Mouse (Mus musculus): Measurements from ENCODE around the gene Rars2. TPM values are rescaled to one million over a fixed set of nuclear protein-coding genes. Genes with fewer than 3 reads are reported as not detected.

Gene Rars2
- total RNA-seq, 1 experiment from 2014 or later, result 39.6 TPM

DNA sequence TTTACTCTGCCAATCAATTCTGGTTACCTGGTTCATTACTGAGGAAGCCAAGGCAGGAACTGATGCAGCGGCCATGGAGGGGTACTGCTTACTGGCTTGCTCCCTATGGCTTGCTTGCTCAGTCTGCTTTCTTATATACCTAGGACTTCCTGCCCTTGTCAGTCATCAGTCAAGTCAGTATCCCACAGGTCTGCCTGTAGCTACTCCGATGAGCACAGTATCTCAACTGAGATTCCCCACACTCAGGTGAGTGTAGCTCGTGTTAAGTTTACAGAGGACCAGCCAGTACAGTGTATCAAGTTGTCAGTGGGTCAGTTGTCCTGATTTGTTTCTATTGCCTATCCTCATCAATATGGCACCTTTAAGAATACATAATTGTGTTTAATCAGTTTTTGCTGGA lies 26.0 kb downstream of the Rars2 start:
- no peak for DNase-seq

DNA sequence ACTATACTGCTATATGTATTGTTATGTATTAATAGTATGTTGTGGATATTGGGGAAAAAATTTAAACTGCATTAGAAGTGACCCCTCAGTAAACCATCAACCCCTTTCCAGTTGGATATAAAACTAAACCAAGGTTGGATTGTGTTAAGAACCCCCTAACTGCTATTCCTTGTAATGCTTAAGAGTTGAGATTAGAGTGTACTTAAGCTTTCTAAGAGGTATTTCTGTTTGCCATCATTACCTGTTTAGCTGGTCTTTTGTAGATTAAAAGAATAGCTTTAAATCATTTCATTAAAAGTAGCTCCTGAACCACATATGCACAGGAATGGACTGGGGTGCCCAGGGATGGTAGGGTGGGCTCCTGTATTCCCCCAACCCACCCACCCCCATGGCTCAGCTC lies 30.0 kb downstream of the Rars2 start:
- no peak for DNase-seq

DNA sequence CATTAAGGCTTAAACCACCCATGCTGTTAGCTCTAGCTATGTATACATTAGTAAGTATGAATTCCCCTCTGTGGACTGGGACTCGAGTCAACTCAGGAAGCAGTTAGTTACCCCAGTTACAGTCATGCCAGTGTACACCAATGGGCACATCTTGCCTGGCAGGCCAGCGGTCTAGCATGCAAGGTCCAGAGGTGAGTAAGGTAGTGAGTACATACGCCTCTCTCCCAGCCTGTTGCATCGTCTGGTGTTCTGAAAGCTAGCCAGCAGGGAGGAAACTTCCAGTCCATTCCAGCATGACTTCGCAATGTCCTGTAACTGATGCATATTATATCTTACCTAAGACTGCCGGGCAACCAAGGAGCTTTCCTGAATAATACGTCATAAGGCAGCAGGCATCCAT lies 38.4 kb downstream of the Rars2 start:
- no peak for DNase-seq

DNA sequence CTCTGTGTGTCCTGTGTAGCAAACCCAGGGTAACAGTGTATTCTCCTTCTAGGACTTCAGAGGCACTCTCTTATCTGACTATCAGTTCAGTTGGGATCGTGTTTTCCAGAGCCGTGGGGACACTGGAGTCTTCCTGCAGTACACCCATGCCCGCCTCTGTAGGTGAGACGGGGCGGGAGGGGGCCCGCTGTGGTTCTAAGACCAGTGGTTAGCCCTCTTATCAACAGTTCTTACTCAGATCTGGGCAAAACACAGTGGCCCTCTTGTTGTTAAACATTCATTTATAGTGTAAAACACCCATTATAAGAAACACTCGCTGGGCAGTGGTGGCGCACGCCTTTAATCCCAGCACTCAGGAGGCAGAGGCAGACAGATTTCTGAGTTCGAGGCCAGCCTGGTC lies 41.3 kb downstream of the Rars2 start:
- DNase-seq, result no peak

DNA sequence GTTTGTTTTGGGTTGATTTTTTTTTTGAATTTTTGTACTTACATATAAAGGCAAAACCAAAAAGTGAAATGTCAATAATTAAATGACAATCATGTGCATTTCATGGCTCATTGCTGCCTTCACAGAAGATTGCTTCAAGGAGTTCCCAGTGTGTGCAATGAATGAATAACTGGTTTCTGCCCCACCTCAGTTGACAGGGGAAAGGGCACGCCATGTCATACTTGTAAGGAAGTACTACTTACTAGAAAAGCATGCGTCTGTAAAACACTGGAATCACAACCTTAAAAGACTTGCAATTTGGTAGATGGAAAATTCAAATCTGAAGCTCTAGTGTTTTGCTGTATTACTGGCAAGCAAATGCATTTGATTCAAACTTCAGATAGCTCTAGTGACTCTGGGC lies 44.3 kb downstream of the Rars2 start:
- DNase-seq, result no peak

DNA sequence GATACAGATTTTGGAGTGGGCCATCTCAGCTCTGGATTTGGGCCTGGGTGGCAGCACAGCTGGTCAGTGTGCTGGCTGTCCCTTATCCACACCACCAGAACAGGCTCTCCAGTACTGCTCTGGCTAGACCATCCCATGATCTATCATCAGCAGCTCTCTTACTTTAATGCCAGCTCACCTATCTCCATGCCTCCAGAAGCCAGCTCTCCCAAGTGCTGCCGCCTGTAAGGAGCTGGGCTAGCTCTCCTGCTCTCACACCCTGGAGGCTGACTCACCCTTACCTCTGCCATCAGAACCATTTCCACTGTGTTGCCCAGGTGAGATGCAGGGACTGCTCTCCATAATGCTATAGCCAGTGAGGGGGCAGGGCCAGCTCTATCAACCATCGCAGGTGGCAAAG lies 46.8 kb downstream of the Rars2 start:
- DNase-seq, result no peak

DNA sequence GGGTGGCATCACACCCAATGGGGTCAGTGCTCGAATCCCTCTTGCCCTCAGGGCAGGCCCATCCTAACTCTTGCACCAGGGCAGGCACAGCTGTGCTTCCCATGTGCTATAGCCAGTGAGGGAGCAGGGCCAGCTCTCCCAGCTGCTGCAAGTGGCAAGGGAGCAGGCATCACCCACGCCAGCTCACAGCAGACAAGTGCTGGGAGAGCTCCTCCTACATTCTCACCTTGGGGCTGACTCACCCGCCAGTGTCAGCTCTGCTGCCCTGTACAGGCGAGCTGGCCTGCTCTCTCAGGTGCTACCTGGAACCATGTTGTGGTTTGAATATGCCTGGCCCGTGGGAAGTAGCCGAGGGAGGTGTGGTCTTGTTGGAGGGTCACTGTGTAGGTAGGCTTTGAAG lies 47.2 kb downstream of the Rars2 start:
- DNase-seq, result no peak

DNA sequence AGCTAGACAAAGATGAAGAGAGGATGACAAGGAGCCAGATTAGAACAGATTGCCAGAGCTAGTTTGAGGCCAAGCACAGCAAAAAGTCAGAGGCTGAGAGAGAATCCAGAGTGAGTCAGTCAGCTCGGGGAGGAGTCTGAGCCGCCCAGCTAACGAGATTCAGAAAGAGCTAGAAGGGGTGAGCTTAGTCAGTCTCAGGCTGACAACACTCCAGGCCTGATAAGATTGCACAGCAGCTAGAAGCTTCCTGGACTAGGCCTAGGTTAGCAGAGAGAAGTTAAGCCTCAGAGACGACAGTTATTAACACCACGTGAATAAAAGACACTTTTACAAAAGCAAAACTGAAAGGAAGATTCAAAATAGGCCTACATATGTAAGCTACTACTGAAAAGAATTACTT lies 53.2 kb downstream of the Rars2 start:
- DNase-seq, result no peak

DNA sequence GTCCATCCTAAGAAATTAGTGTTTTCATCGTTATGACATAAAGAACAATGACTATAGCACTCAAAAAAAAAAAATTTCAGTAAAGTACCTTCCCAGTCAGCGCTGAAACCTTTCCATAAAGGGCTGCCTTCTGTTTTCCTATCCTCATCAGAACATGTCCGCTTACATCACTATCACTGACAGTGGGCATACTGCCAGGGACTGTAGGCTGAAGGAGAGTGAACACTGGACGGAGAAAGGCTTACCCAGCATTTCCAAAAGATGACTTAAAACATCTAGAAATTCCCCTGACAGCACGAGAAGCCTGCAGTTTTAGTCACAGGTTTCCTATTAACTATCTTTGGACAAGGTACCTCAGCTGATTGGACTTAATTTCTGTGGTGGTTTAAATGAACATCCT lies 59.0 kb downstream of the Rars2 start:
- no peak for DNase-seq

DNA sequence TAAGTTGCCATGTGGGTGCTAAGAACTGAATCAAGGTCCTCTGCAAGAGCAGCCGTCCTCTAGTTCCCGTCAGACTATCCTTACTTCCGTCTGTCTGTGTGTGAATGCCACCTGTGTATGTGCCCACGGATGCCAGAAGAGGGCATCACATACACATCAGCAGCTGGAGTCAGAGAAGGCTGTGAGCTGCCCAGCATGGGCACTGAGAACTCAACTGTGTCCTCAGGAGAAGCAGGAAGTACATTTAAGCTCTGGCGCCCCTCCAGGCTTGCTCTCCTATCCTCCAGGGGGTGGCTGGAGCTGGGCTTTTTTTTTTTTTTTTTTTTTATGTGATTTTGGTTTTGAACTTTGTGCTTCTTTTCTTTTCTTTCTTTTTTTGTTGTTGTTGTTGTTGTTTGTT lies 65.8 kb downstream of the Rars2 start:
- DNase-seq, result peak; percentile 8

DNA sequence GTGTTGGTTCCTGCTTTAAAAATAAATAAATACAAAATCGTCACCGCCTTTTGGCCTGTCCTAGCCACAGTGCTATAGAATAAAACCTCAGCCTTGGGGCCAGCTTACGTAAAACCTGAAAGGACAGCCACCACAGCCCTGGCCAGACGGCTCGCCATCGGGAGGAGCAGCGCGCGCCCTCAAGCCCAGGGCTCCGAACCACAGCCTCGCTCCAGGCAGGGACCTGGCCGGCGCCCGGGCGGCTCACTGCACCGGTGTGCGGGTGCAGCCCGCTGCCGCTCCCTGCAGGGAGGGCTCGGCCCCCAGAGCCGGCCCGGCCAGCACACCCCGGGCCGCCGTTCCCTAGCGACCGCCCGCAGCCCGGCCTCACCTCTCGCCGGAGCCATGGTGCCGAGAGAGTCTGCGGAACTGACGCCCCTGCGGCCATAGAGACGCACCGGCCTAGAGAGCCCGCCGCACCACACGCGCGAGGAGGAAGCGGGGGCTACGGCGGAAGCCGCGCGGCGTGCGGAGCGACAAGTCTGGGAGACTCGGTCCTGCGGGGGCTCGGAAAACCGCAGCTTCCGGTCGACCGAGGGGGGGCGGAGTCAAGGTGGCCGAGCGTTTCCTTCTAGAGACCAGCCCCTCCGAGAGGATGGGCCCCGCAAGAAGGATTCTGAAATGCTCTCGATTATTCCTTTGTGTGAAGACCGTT lies 72.3 kb downstream of the Rars2 start, which contains the start of gene Slc35a1:
Gene Slc35a1, minus strand, starts transcription at position 565 of the 694 bp plus-strand sequence.
- peak; percentile 93 for DNase-seq

DNA sequence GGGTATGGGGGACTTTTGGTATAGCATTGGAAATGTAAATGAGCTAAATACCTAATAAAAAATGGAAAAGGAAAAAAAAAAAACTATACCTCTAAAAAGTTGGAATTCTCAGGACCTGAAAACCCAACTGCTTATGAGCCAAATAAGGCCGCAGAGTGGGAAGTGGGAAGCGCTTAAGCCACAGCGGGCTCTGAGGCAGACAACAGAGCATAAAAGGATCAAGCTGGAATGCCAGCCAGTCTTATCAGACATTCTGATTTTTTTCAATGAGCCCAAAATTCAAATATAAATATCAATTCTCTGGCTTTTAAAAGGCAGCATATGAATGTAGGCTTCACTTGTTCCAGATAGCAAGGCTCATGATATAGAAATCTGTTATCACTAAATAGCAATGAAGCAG lies 73.3 kb downstream of the Rars2 start:
- no peak for DNase-seq

DNA sequence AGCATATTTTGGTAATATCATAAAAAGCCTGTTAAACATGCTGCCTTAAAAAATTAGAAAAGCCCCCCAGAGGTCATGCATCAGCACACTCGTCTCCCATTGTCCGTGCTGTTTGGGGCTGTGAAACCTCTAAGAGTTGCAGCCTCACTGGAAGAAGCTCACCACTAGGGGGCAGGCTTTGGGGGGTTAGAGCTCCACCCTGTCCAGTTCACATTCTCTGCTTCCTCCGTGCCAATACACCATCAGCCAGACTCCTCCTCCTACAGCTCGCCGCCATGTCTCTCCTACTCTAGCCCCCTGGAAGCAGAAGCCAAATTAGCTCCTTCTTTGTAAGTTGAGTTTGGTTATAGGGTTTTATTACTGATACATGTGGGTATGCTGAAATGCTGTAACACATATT lies 86.8 kb downstream of the Rars2 start:
- DNase-seq, result peak; percentile 84

DNA sequence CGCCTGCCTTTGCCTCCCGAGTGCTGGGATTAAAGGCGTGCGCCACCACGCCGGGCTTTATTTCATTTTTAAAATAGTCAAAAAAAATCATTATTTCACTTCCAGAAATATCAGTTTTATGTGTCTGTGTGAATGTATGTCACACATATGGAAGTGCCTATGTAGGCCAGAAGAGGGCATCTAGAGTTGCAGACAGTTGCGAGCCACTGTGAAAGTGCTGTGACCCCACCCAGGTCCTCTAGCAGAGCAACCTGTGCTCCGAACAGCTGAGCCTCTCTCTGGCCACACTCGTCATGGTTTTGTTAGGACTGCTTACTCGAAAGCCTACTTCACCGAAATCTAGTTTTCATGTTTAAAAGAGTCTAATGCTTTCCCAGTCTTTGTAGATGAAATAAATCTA lies 87.5 kb downstream of the Rars2 start:
- no peak for DNase-seq

DNA sequence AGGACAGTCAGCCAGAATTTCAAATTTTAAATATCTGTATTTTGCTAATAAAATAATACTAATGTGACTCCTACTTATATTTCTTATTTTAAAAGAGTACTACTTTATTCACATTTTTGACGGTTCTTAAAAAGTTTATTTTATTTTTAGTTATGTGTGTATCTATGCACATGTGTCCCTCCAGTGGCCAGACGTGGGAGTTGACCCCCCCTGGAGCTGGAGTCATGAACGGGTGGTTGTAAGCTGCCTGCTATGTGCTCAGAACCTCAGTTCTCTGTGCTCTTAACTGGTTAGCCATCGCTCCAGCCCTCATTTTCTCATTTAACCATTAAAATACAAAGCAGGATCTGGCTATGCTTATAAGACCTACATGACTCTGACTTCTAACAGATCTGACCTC lies 88.3 kb downstream of the Rars2 start:
- DNase-seq, result no peak

DNA sequence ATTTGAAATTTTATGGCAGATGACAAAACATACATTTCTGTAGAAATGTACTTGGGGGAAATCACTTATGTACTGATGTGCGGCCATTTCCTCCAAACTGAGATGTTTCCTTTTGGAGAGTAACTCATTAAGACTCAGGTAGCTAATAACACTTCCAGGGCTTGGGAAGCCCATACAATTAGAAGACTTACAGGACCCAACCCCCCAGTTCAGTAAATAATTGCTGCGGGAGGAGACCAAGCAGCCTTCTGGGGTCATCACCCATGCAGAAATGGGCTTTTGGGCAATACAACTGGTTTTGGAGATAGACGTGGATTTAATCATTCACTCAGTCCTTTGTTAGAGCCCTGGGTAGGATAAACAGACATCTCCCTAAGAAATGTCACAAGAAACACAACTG lies 92.5 kb downstream of the Rars2 start:
- no peak for DNase-seq

DNA sequence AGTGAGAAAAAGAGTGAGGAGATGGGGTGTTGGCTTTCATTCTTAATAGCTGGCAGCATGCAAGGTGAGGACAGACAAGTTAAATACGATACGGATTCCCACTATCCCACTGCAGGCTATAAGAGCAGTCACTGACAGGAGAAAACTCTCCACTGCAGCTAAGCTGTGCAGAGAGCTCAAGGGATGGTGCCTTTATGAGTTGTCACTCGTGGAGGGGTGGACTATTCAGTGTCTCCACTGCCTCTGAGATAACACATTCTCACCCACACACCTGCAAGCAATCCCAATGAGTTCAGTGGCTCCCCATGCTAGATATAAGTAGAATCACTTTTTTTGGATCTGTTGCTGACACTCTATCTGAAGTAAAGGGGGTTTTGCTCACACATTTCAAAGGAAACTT lies 93.4 kb downstream of the Rars2 start:
- no peak for DNase-seq

Other genes starting within 250 kb of the Rars2 start
- 70.2 and 79.2 TPM in 2 replicates for gene Akirin2, start 64.0 kb upstream of the Rars2 start, total RNA-seq (2021)
- 67.7 and 70.0 TPM in 2 replicates for gene Orc3, start within 50 bp of the Rars2 start, total RNA-seq (2021)
- 45.4 and 46.1 TPM in 2 replicates for gene Slc35a1, start 72.5 kb downstream of the Rars2 start, total RNA-seq (2021)
- not detected in 2 replicates for gene Cfap206, start 115.2 kb downstream of the Rars2 start, total RNA-seq (2021)
- not detected in 2 replicates for gene Gm136, start 141.3 kb downstream of the Rars2 start, total RNA-seq (2021)
- gene Smim8, start 163.5 kb downstream of the Rars2 start, total RNA-seq (2021), result 15.2 and 23.8 TPM in 2 replicates